Mouse (Mus musculus) midbrain, embryonic 11.5 days (tissue): ENCODE results near the gene Gm10230. TPM values are rescaled to one million over a fixed set of nuclear protein-coding genes. Genes with fewer than 3 reads are reported as not detected.
"Not testable (repeated sequence)": the region's sequence is repeated elsewhere in the genome, so short reads cannot be mapped to it uniquely, and the experiment has no call there.

Experiments used
- ATAC-seq: fragments of 200-750 bp; cut with Nextera tagmentation; 2 replicates; pipeline ENCODE4 v1.8.0; 2017; ENCODE audit warnings: moderate TSS enrichment, moderate library complexity; ENCODE audit not compliant: low FRiP score
- DNase-seq: peaks from one replicate; pipeline ENCODE4 v3.0.0; 2015; ENCODE audit warnings: low spot score; ENCODE audit errors: missing footprints
- H3K27ac ChIP-seq: fragments of 300-500 bp; sonication (generic); 2 replicates; pipeline ENCODE4 v1.5.1; 2014; ENCODE audit warnings: low read depth, low read length
- H3K27me3 ChIP-seq: fragments of 300-500 bp; sonication (generic); 2 replicates; pipeline ENCODE4 v1.6.1; 2014; ENCODE audit warnings: mild to moderate bottlenecking, low read length, moderate library complexity, mixed read lengths; ENCODE audit not compliant: control insufficient read depth, insufficient read depth
- H3K36me3 ChIP-seq: fragments of 300-500 bp; sonication (generic); 2 replicates; pipeline ENCODE4 v1.6.1; 2014; ENCODE audit warnings: mild to moderate bottlenecking, low read length, moderate library complexity, mixed read lengths; ENCODE audit not compliant: control insufficient read depth, insufficient read depth
- H3K4me1 ChIP-seq: fragments of 300-500 bp; sonication (generic); 2 replicates; pipeline ENCODE4 v1.6.1; 2014; ENCODE audit warnings: low read length; ENCODE audit not compliant: control insufficient read depth, insufficient read depth
- H3K4me2 ChIP-seq: fragments of 300-500 bp; sonication (generic); 2 replicates; pipeline ENCODE4 v1.6.1; 2014; ENCODE audit warnings: mild to moderate bottlenecking, moderate library complexity
- H3K4me3 ChIP-seq: fragments of 300-500 bp; sonication (generic); 2 replicates; pipeline ENCODE4 v1.5.1; 2014; ENCODE audit warnings: low read depth, low read length
- H3K9ac ChIP-seq: fragments of 300-500 bp; sonication (generic); 2 replicates; pipeline ENCODE4 v1.6.1; 2014; ENCODE audit warnings: low read length
- H3K9me3 ChIP-seq: fragments of 300-500 bp; sonication (generic); 2 replicates; pipeline ENCODE4 v1.6.1; 2016; ENCODE audit warnings: low read length; ENCODE audit not compliant: control insufficient read depth
- WGBS: fragments of 180-500 bp; shearing (Covaris S2); extraction: QIAGEN DNeasy Blood & Tissue Kit; methylation state at CpG from one replicate; pipeline ENCODE4 v1.1.7; 2014; 5-methylcytosine and 5-hydroxymethylcytosine counted together
- microRNA-seq: library from miRNA; unstranded; fragments of <30 nt; microRNA quantifications from one replicate; pipeline ENCODE4, GENCODE M21; 2017
- polyA plus RNA-seq: library from polyadenylated mRNA; unstranded; fragments of >200 nt; fragmentation: Nextera tagmentation; extraction: Ambion mirVana; gene quantifications from 2 replicates; pipeline ENCODE4 v1.2.1, GENCODE M21; 2014

The Gm10230 gene
- not detected in 2 replicates for polyA plus RNA-seq

DNA sequence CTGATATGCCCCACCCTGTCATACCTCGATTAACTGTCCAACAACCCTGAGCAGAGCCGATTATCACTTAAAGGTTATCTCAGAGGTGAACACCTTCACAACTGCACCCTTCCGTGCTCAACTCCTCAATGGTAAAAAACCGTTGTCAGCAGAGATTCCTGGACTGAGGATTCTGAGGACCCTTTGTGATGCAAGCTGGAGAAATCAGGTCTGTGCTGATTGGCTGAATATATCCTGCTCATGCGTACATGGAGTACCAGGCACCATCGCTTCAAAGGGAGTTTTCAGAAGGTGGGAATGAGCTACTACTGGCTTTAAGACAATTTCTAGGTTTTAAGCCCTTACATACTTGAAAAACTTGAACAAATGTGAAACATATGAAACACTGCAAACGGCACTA, at the start of gene Gm10230:
Gene Gm10230, minus strand, starts transcription at position 101 of the 400 bp plus-strand sequence.
- ATAC-seq, DNase-seq, H3K36me3 ChIP-seq, H3K27ac ChIP-seq, H3K27me3 ChIP-seq, H3K4me2 ChIP-seq, H3K4me3 ChIP-seq, H3K9me3 ChIP-seq, H3K4me1 ChIP-seq, H3K9ac ChIP-seq: not testable (repeated sequence)
- WGBS: no CpG with 5 or more reads among the region's 7 CpGs

Small RNA genes within 50 kb of the gene (microRNA-seq; reads per million reads assigned to microRNA genes)
- gene Gm44452: not detected
